Mouse (Mus musculus) neural tube, embryonic 14.5 days (tissue): ENCODE measurements around the gene Tm9sf3. TPM values are rescaled to one million over a fixed set of nuclear protein-coding genes. Genes with fewer than 3 reads are reported as not detected.

ENCODE experiments used
- ATAC-seq: fragments of 200-750 bp; cut with Nextera tagmentation; 2 replicates; pipeline ENCODE4 v1.8.0; 2017; ENCODE audit warnings: low read depth, mild to moderate bottlenecking, moderate TSS enrichment, moderate library complexity
- H3K27ac ChIP-seq: fragments of 300-500 bp; sonication (generic); 2 replicates; pipeline ENCODE4 v1.5.1; 2014; ENCODE audit warnings: low read depth, mild to moderate bottlenecking, control low read depth, low read length, moderate library complexity, mixed read lengths
- H3K27me3 ChIP-seq: fragments of 300-500 bp; sonication (generic); 2 replicates; pipeline ENCODE4 v1.6.1; 2014; ENCODE audit warnings: low read length; ENCODE audit not compliant: control insufficient read depth, insufficient read depth
- H3K36me3 ChIP-seq: fragments of 300-500 bp; sonication (generic); 2 replicates; pipeline ENCODE4 v1.6.1; 2014; ENCODE audit warnings: low read length, mixed read lengths; ENCODE audit not compliant: control insufficient read depth, insufficient read depth
- H3K4me1 ChIP-seq: fragments of 300-500 bp; sonication (generic); 2 replicates; pipeline ENCODE4 v1.6.1; 2014; ENCODE audit warnings: low read length; ENCODE audit not compliant: control insufficient read depth, insufficient read depth
- H3K4me2 ChIP-seq: fragments of 300-500 bp; sonication (generic); 2 replicates; pipeline ENCODE4 v1.6.1; 2014; ENCODE audit warnings: mild to moderate bottlenecking, low read depth, low read length, control low read depth
- H3K4me3 ChIP-seq: fragments of 300-500 bp; sonication (generic); 2 replicates; pipeline ENCODE4 v1.5.1; 2014; ENCODE audit warnings: low read depth, low read length, control low read depth, mixed read lengths
- H3K9ac ChIP-seq: fragments of 300-500 bp; sonication (generic); replicated peaks from 2 replicates; pipeline ENCODE4 v1.6.1; 2014; ENCODE audit warnings: low read depth, mild to moderate bottlenecking, control low read depth, low read length, mixed read lengths
- H3K9me3 ChIP-seq: fragments of 300-500 bp; sonication (generic); 2 replicates; pipeline ENCODE4 v1.6.1; 2016; ENCODE audit warnings: low read length; ENCODE audit not compliant: control insufficient read depth
- WGBS: fragments of 180-500 bp; shearing (Covaris S2); extraction: QIAGEN DNeasy Blood & Tissue Kit; methylation state at CpG from one replicate; pipeline ENCODE4 v1.1.7; 2014; 5-methylcytosine and 5-hydroxymethylcytosine counted together
- polyA plus RNA-seq: library from polyadenylated mRNA; unstranded; fragments of >200 nt; fragmentation: Nextera tagmentation; extraction: Ambion mirVana; gene quantifications from 2 replicates; pipeline ENCODE4 v1.2.1, GENCODE M21; 2014

The Tm9sf3 gene
- polyA plus RNA-seq, 1 experiment from 2014 or later = 83.8 TPM

- no peaks in the 10 kb centered on the region for H3K27me3 ChIP-seq
- 61% methylated on average over 9 of the region's 9 CpGs for WGBS
- no peak overlapping the region for H3K9ac ChIP-seq
- no peak overlapping the region for H3K4me2 ChIP-seq
- no peaks in the 10 kb centered on the region for H3K36me3 ChIP-seq
- no peaks in the 10 kb centered on the region for H3K4me1 ChIP-seq
- no peak overlapping the region for H3K4me3 ChIP-seq
- no peak for ATAC-seq
- H3K27ac ChIP-seq = no peak overlapping the region
- no peaks in the 10 kb centered on the region for H3K9me3 ChIP-seq
Observed at GRCm38 (mm10) chr19:41270151-41270727, 6.4 kb upstream of the Tm9sf3 start.

- peaks cover 11% of the 10 kb centered on the region; the same call in 1 of the 2 replicates for H3K4me1 ChIP-seq
- H3K4me2 ChIP-seq = no peak overlapping the region
- no peaks in the 10 kb centered on the region for H3K9me3 ChIP-seq
- H3K36me3 ChIP-seq = no peaks in the 10 kb centered on the region
- no peaks in the 10 kb centered on the region for H3K27me3 ChIP-seq
- no peak overlapping the region for H3K27ac ChIP-seq
- no peak overlapping the region for H3K9ac ChIP-seq
- ATAC-seq = no peak
- no peak overlapping the region for H3K4me3 ChIP-seq
- 61% methylated on average over 8 of the region's 8 CpGs for WGBS
Observed at GRCm38 (mm10) chr19:41266251-41266901, 2.6 kb upstream of the Tm9sf3 start.

GRCm38 (mm10) chr19:41264331-41264799 is 568 bp upstream of the Tm9sf3 start:
- Histone ChIP-seq H3K4me2 (peak overlapping the region; percentile 80), H3K36me3 (no peaks in the 10 kb centered on the region), H3K9ac (peak overlapping the region; percentile 95), H3K4me3 (peak overlapping the region; percentile 94), H3K27me3 (no peaks in the 10 kb centered on the region), H3K9me3 (no peaks in the 10 kb centered on the region), H3K27ac (peak overlapping the region; percentile 97), H3K4me1 (peaks cover 16% of the 10 kb centered on the region; the same call in 1 of the 2 replicates)
- no peak; the same call in 1 of the 2 replicates for ATAC-seq
- WGBS = 39% methylated on average over 13 of the region's 13 CpGs

GRCm38 (mm10) chr19:41262712-41263629 is 826 bp downstream of the Tm9sf3 start:
- WGBS = 7% methylated on average over 42 of the region's 51 CpGs
- Histone ChIP-seq H3K9ac (peak overlapping the region; percentile 95), H3K36me3 (no peaks in the 10 kb centered on the region), H3K27me3 (no peaks in the 10 kb centered on the region), H3K4me3 (peak overlapping the region; percentile 94), H3K27ac (peak overlapping the region; percentile 97), H3K4me2 (peak overlapping the region; percentile 80), H3K4me1 (peaks cover 16% of the 10 kb centered on the region; the same call in 1 of the 2 replicates), H3K9me3 (no peaks in the 10 kb centered on the region)
- peak; percentile 85 for ATAC-seq

GRCm38 (mm10) chr19:41260736-41261135 is 3.1 kb downstream of the Tm9sf3 start:
- 91% methylated on average over 3 of the region's 3 CpGs for WGBS
- H3K4me3 ChIP-seq = no peak overlapping the region
- no peaks in the 10 kb centered on the region for H3K27me3 ChIP-seq
- H3K27ac ChIP-seq = no peak overlapping the region
- no peaks in the 10 kb centered on the region for H3K36me3 ChIP-seq
- H3K9ac ChIP-seq = no peak overlapping the region
- no peaks in the 10 kb centered on the region for H3K9me3 ChIP-seq
- H3K4me2 ChIP-seq = no peak overlapping the region
- no peak for ATAC-seq
- H3K4me1 ChIP-seq = peaks cover 16% of the 10 kb centered on the region; the same call in 1 of the 2 replicates

- ATAC-seq = no peak
- no peak overlapping the region for H3K4me3 ChIP-seq
Observed at GRCm38 (mm10) chr19:41259256-41259655, 4.5 kb downstream of the Tm9sf3 start.

GRCm38 (mm10) chr19:41258707-41259106 is 5.1 kb downstream of the Tm9sf3 start:
- Histone ChIP-seq H3K9me3 (no peaks in the 10 kb centered on the region), H3K4me1 (peaks cover 16% of the 10 kb centered on the region; the same call in 1 of the 2 replicates), H3K27me3 (no peaks in the 10 kb centered on the region), H3K36me3 (no peaks in the 10 kb centered on the region), H3K4me3 (no peak overlapping the region), H3K9ac (no peak overlapping the region), H3K27ac (no peak overlapping the region), H3K4me2 (no peak overlapping the region)
- no peak for ATAC-seq
- WGBS = 46% methylated on average over 2 of the region's 2 CpGs

More at GRCm38 (mm10) chr19:41259256-41259655, 4.5 kb downstream of the Tm9sf3 start:
- Histone ChIP-seq H3K9ac (no peak overlapping the region), H3K27ac (no peak overlapping the region), H3K4me2 (no peak overlapping the region), H3K9me3 (no peaks in the 10 kb centered on the region), H3K36me3 (no peaks in the 10 kb centered on the region), H3K27me3 (no peaks in the 10 kb centered on the region), H3K4me1 (peaks cover 16% of the 10 kb centered on the region; the same call in 1 of the 2 replicates)
- WGBS = 79% methylated on average over 6 of the region's 6 CpGs

- no peak overlapping the region for H3K4me2 ChIP-seq
- no peaks in the 10 kb centered on the region for H3K27me3 ChIP-seq
- H3K9ac ChIP-seq = no peak overlapping the region
- H3K4me3 ChIP-seq = no peak overlapping the region
- H3K9me3 ChIP-seq = no peaks in the 10 kb centered on the region
- H3K36me3 ChIP-seq = no peaks in the 10 kb centered on the region
- ATAC-seq = no peak
- H3K4me1 ChIP-seq = no peaks in the 10 kb centered on the region
- H3K27ac ChIP-seq = no peak overlapping the region
- 94% methylated on average over 5 of the region's 5 CpGs for WGBS
Observed at GRCm38 (mm10) chr19:41254584-41254983, 9.2 kb downstream of the Tm9sf3 start.
